Mouse (Mus musculus) gastrocnemius, postnatal 4 days (tissue): Measurements from ENCODE around the gene Ptch1. TPM values are rescaled to one million over a fixed set of nuclear protein-coding genes. Genes with fewer than 3 reads are reported as not detected.

Source experiments
- DNase-seq, 2 experiments: peaks; one replicate each; pipeline ENCODE4 v3.0.0; 2021 to 2022; ENCODE audit warnings: low spot score in 2 of 2, mixed read lengths in 2 of 2
- total RNA-seq, 2 experiments: library from RNA; stranded (reverse); gene quantifications; 2 replicates each; pipeline ENCODE4 v1.2.3; 2021

The Ptch1 gene
- total RNA-seq, 2 experiments from 2014 or later: 23.4 to 24.1 TPM

- DNase-seq: no peak
Observed at GRCm38 (mm10) chr13:63540584-63540983, 32.8 kb downstream of the Ptch1 start.

GRCm38 (mm10) chr13:63534981-63535380 is 38.4 kb downstream of the Ptch1 start:
- no peak for DNase-seq

- DNase-seq: no peak
Observed at GRCm38 (mm10) chr13:63530857-63531256, 42.5 kb downstream of the Ptch1 start.

GRCm38 (mm10) chr13:63530371-63530764 is 43.0 kb downstream of the Ptch1 start:
- DNase-seq: no peak

GRCm38 (mm10) chr13:63529602-63530370 is 43.6 kb downstream of the Ptch1 start:
- DNase-seq: no peak

- no peak for DNase-seq
Observed at GRCm38 (mm10) chr13:63528852-63529251, 44.5 kb downstream of the Ptch1 start.

- DNase-seq: no peak
Observed at GRCm38 (mm10) chr13:63528164-63528675, 45.2 kb downstream of the Ptch1 start.

- no peak for DNase-seq
Observed at GRCm38 (mm10) chr13:63525571-63526197, 47.7 kb downstream of the Ptch1 start.

GRCm38 (mm10) chr13:63524608-63525570 is 48.5 kb downstream of the Ptch1 start:
- no peak for DNase-seq

- DNase-seq: no peak
Observed at GRCm38 (mm10) chr13:63524061-63524460, 49.3 kb downstream of the Ptch1 start.

- no peak for DNase-seq
Observed at GRCm38 (mm10) chr13:63522832-63523231, 50.6 kb downstream of the Ptch1 start.

- no peak for DNase-seq
Observed at GRCm38 (mm10) chr13:63520110-63520509, 53.3 kb downstream of the Ptch1 start.

GRCm38 (mm10) chr13:63516535-63516934 is 56.9 kb downstream of the Ptch1 start:
- DNase-seq: no peak

GRCm38 (mm10) chr13:63515542-63515941 is 57.9 kb downstream of the Ptch1 start:
- DNase-seq: no peak

- DNase-seq: no peak
Observed at GRCm38 (mm10) chr13:63514931-63515360, 58.5 kb downstream of the Ptch1 start.

GRCm38 (mm10) chr13:63513374-63514098 is 59.9 kb downstream of the Ptch1 start:
- no peak for DNase-seq

- DNase-seq: no peak
Observed at GRCm38 (mm10) chr13:63512411-63512810, 61.0 kb downstream of the Ptch1 start.

GRCm38 (mm10) chr13:63507821-63508220 is 65.6 kb downstream of the Ptch1 start:
- no peak for DNase-seq

- no peak for DNase-seq
Observed at GRCm38 (mm10) chr13:63507001-63507556, 66.3 kb downstream of the Ptch1 start.

- no peak for DNase-seq
Observed at GRCm38 (mm10) chr13:63506364-63506763, 67.0 kb downstream of the Ptch1 start.
